ENCODE assay signal across 8 mouse cellular contexts in the genomic region with DNA sequence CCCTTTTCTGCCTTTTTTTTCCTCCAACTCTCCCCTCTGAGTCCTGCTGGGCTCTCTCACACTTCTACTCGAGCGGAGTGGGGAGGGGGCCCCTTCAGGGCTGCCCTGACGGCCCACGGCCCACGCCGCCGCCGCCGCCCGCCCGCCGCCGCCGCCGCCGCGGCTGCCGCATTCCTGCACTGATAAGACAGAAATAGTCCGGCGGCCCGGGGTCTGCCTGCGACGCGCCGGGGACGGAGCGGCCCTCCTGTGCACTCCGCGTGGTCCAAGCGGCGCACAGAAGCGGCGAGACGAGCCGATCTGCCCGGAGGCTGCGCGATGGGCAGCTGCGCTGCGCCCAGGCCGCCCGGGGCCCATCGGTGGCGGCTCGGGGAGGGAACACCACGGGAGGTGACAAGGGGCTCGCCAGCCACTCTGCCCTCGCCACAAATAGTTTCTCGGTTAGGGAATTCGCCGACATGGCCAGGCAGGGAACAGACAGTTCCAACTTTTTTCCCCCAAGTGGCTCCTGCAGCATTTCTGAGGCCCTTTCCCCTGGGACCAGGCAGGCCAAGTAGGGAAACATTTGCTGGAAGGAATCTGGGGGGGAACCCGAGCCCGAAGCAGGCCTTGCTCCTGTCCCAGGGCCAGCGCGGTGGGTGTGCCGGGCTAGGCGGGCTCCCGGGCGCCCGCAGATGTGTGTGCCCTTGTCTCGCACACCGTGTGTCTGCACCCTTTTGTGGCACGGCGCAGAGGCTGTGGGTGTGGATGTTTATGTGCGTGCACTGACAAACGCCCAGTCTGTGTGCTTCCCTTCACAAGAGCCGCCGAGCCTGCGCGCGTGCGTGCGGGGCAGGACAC. TPM values are rescaled to one million over a fixed set of nuclear protein-coding genes. Genes with fewer than 3 reads are reported as not detected.
DNase-seq lines count a peak whose midpoint lies in the region; ATAC-seq and TF ChIP-seq lines count a peak whose summit lies in the region.

No protein-coding gene starts in this region.

- intact Hi-C loops in heart, postnatal 14 days (cut with DNase I): no loop called here

- H3K27ac ChIP-seq in forebrain, embryonic 10.5 days: peak overlapping the region; percentile 94
- peak overlapping the region; percentile 97 for H3K27ac ChIP-seq in midbrain, embryonic 10.5 days (replicated peaks)
- peak overlapping the region; percentile 98 for H3K27ac ChIP-seq in stomach, postnatal 0 days (replicated peaks)

- TF ChIP-seq CTCF in E14TG2a.4 (conservative IDR thresholded peaks at IDR 0.05; ENCODE audit: low read length): no peak
- no peak for TF ChIP-seq CTCF in stomach, postnatal 0 days (IDR thresholded peaks at IDR 0.05; ENCODE audit: low read depth)

- peaks cover 79% of the 10 kb centered on the region for H3K4me1 ChIP-seq in E14TG2a.4 (replicated peaks; ENCODE audit: low read depth, low read length)
- peaks cover 98% of the 10 kb centered on the region for H3K4me1 ChIP-seq in forebrain, embryonic 10.5 days
- H3K4me1 ChIP-seq in midbrain, embryonic 10.5 days: peaks cover 94% of the 10 kb centered on the region
- peaks cover 23% of the 10 kb centered on the region for H3K4me1 ChIP-seq in stomach, postnatal 0 days (replicated peaks; ENCODE audit: control insufficient read depth, insufficient read depth)

- under 1% methylated on average over 73 of the region's 73 CpGs for WGBS in forebrain, embryonic 10.5 days
- under 1% methylated on average over 73 of the region's 73 CpGs for WGBS in large intestine, adult 2 months
- under 1% methylated on average over 73 of the region's 73 CpGs for WGBS in midbrain, embryonic 10.5 days
- WGBS in stomach, postnatal 0 days: under 1% methylated on average over 63 of the region's 73 CpGs

- H3K9me3 ChIP-seq in E14TG2a.4 (ENCODE audit: low read length): no peaks in the 10 kb centered on the region
- no peaks in the 10 kb centered on the region for H3K9me3 ChIP-seq in forebrain, embryonic 10.5 days
- no peaks in the 10 kb centered on the region for H3K9me3 ChIP-seq in midbrain, embryonic 10.5 days (replicated peaks)
- H3K9me3 ChIP-seq in stomach, postnatal 0 days (ENCODE audit: control insufficient read depth, low read length): no peaks in the 10 kb centered on the region

- peak overlapping the region; percentile 79 for H3K4me3 ChIP-seq in E14TG2a.4 (replicated peaks; ENCODE audit: low read length)
- peak overlapping the region; percentile 71 for H3K4me3 ChIP-seq in forebrain, embryonic 10.5 days
- H3K4me3 ChIP-seq in midbrain, embryonic 10.5 days: peak overlapping the region; percentile 75
- peak overlapping the region; percentile 62 for H3K4me3 ChIP-seq in stomach, postnatal 0 days (ENCODE audit: low read depth, low read length)

- no peaks in the 10 kb centered on the region for H3K36me3 ChIP-seq in E14TG2a.4 (ENCODE audit: insufficient read depth, low read length)
- no peaks in the 10 kb centered on the region for H3K36me3 ChIP-seq in forebrain, embryonic 10.5 days (replicated peaks)
- H3K36me3 ChIP-seq in midbrain, embryonic 10.5 days: no peaks in the 10 kb centered on the region
- no peaks in the 10 kb centered on the region for H3K36me3 ChIP-seq in stomach, postnatal 0 days (ENCODE audit: control insufficient read depth, insufficient read depth, low read length)

- DNase-seq in adrenal gland, adult 18-20 months (ENCODE audit: low spot score in 2 of 2): peak; percentile 69 to 70
- DNase-seq in forebrain, embryonic 10.5 days (ENCODE audit: extremely low spot score, low spot score): peak; percentile 77
- peak; percentile 82 to 86 for DNase-seq in heart, postnatal 14 days
- peak; percentile 73 for DNase-seq in large intestine, adult 2 months (ENCODE audit: low read depth, low spot score)
- DNase-seq in midbrain, embryonic 10.5 days (ENCODE audit: low spot score): peak; percentile 86
- DNase-seq in stomach, postnatal 0 days (ENCODE audit: low spot score): peak; percentile 80

- peak; percentile 58 for ATAC-seq in stomach, postnatal 0 days (ENCODE audit: low FRiP score, low TSS enrichment)
- no peak for ATAC-seq in erythroid progenitor cell, adult 5-6 weeks (replicated peaks; ENCODE audit: low FRiP score, poor library complexity, severe bottlenecking)

- TF ChIP-seq EP300 in stomach, postnatal 0 days (optimal IDR thresholded peaks at IDR 0.05): no peak

- peaks cover 86% of the 10 kb centered on the region for H3K27me3 ChIP-seq in E14TG2a.4 (ENCODE audit: insufficient read depth, low read length)
- H3K27me3 ChIP-seq in forebrain, embryonic 10.5 days (ENCODE audit: poor library complexity, severe bottlenecking): peaks cover 63% of the 10 kb centered on the region
- peaks cover 65% of the 10 kb centered on the region for H3K27me3 ChIP-seq in midbrain, embryonic 10.5 days (ENCODE audit: low read depth, poor library complexity, severe bottlenecking)
- no peaks in the 10 kb centered on the region for H3K27me3 ChIP-seq in stomach, postnatal 0 days (ENCODE audit: control insufficient read depth, insufficient read depth, low read length)

- peak overlapping the region; percentile 87 for H3K9ac ChIP-seq in stomach, postnatal 0 days (ENCODE audit: low read length)

- H3K4me2 ChIP-seq in stomach, postnatal 0 days (replicated peaks; ENCODE audit: low read depth): peak overlapping the region; percentile 94

RNA-seq across cellular contexts. Expression of gene Chpf2, which starts 15.6 kb away (rescaled TPM):
- 10 to 100 TPM; 34.5 to 39.7 TPM for total RNA-seq in adrenal gland, adult 18-20 months (2021)
- 15.1 and 16.0 TPM in 2 replicates for polyA plus RNA-seq in forebrain, embryonic 10.5 days (2016; fragmentation: Nextera tagmentation; extraction: Ambion mirVana)
- total RNA-seq in heart, postnatal 14 days (2021): 10 to 100 TPM; 12.4 to 14.3 TPM
- 13.5 and 17.4 TPM in 2 replicates for polyA plus RNA-seq in large intestine, adult 2 months (2012; rRNA removed)
- 14.8 and 19.7 TPM in 2 replicates for polyA plus RNA-seq in midbrain, embryonic 10.5 days (2016; fragmentation: Nextera tagmentation; extraction: Ambion mirVana)
- 18.2 and 19.2 TPM in 2 replicates for polyA plus RNA-seq in stomach, postnatal 0 days (2015; fragmentation: Nextera tagmentation; extraction: Ambion mirVana)
- total RNA-seq in erythroid progenitor cell, adult 5-6 weeks (2015; ENCODE audit: low replicate concordance): 5.9 and 10.5 TPM in 2 replicates
- 5.5 and 11.9 TPM in 2 replicates for total RNA-seq in erythroid progenitor cell, adult 5-6 weeks (2017; ENCODE audit: low replicate concordance)

RNA-seq across cellular contexts. Expression of gene Smarcd3, which starts 22.1 kb away (rescaled TPM):
- total RNA-seq in adrenal gland, adult 18-20 months (2021): 10 to 100 TPM; 15.2 to 17.2 TPM
- polyA plus RNA-seq in forebrain, embryonic 10.5 days (2016; fragmentation: Nextera tagmentation; extraction: Ambion mirVana): 34.7 and 39.7 TPM in 2 replicates
- 10 to 100 TPM; 59.2 to 60.7 TPM for total RNA-seq in heart, postnatal 14 days (2021)
- polyA plus RNA-seq in large intestine, adult 2 months (2012; rRNA removed): 9.3 and 10.0 TPM in 2 replicates
- 32.4 and 44.8 TPM in 2 replicates for polyA plus RNA-seq in midbrain, embryonic 10.5 days (2016; fragmentation: Nextera tagmentation; extraction: Ambion mirVana)
- 13.3 and 17.8 TPM in 2 replicates for polyA plus RNA-seq in stomach, postnatal 0 days (2015; fragmentation: Nextera tagmentation; extraction: Ambion mirVana)
- total RNA-seq in erythroid progenitor cell, adult 5-6 weeks (2015; ENCODE audit: low replicate concordance): not detected in 2 replicates
- total RNA-seq in erythroid progenitor cell, adult 5-6 weeks (2017; ENCODE audit: low replicate concordance): not detected in 2 replicates

RNA-seq across cellular contexts. Expression of gene Abcf2, which starts 24.9 kb away (rescaled TPM):
- total RNA-seq in adrenal gland, adult 18-20 months (2021): 10 to 100 TPM; 62.8 to 81.3 TPM
- 193 and 197 TPM in 2 replicates for polyA plus RNA-seq in forebrain, embryonic 10.5 days (2016; fragmentation: Nextera tagmentation; extraction: Ambion mirVana)
- 10 to 100 TPM; 44.0 to 45.7 TPM for total RNA-seq in heart, postnatal 14 days (2021)
- 33.9 and 36.5 TPM in 2 replicates for polyA plus RNA-seq in large intestine, adult 2 months (2012; rRNA removed)
- 160 and 170 TPM in 2 replicates for polyA plus RNA-seq in midbrain, embryonic 10.5 days (2016; fragmentation: Nextera tagmentation; extraction: Ambion mirVana)
- 45.2 and 45.3 TPM in 2 replicates for polyA plus RNA-seq in stomach, postnatal 0 days (2015; fragmentation: Nextera tagmentation; extraction: Ambion mirVana)
- total RNA-seq in erythroid progenitor cell, adult 5-6 weeks (2015; ENCODE audit: low replicate concordance): 14.7 and 18.0 TPM in 2 replicates
- 13.7 and 18.1 TPM in 2 replicates for total RNA-seq in erythroid progenitor cell, adult 5-6 weeks (2017; ENCODE audit: low replicate concordance)

RNA-seq across cellular contexts. Expression of gene 4931409K22Rik, which starts 45.5 kb away (rescaled TPM):
- total RNA-seq in adrenal gland, adult 18-20 months (2021): not detected
- polyA plus RNA-seq in forebrain, embryonic 10.5 days (2016; fragmentation: Nextera tagmentation; extraction: Ambion mirVana): 0.06 TPM in 1 of 2 replicates, not detected in the other
- not detected for total RNA-seq in heart, postnatal 14 days (2021)
- polyA plus RNA-seq in large intestine, adult 2 months (2012; rRNA removed): not detected in 2 replicates
- 0.05 TPM in 1 of 2 replicates, not detected in the other for polyA plus RNA-seq in midbrain, embryonic 10.5 days (2016; fragmentation: Nextera tagmentation; extraction: Ambion mirVana)
- 0.08 TPM in 1 of 2 replicates, not detected in the other for polyA plus RNA-seq in stomach, postnatal 0 days (2015; fragmentation: Nextera tagmentation; extraction: Ambion mirVana)
- not detected in 2 replicates for total RNA-seq in erythroid progenitor cell, adult 5-6 weeks (2015; ENCODE audit: low replicate concordance)
- total RNA-seq in erythroid progenitor cell, adult 5-6 weeks (2017; ENCODE audit: low replicate concordance): not detected in 2 replicates
